Mouse (Mus musculus): ENCODE data around the gene Tapbp.

Gene Tapbp

DNA sequence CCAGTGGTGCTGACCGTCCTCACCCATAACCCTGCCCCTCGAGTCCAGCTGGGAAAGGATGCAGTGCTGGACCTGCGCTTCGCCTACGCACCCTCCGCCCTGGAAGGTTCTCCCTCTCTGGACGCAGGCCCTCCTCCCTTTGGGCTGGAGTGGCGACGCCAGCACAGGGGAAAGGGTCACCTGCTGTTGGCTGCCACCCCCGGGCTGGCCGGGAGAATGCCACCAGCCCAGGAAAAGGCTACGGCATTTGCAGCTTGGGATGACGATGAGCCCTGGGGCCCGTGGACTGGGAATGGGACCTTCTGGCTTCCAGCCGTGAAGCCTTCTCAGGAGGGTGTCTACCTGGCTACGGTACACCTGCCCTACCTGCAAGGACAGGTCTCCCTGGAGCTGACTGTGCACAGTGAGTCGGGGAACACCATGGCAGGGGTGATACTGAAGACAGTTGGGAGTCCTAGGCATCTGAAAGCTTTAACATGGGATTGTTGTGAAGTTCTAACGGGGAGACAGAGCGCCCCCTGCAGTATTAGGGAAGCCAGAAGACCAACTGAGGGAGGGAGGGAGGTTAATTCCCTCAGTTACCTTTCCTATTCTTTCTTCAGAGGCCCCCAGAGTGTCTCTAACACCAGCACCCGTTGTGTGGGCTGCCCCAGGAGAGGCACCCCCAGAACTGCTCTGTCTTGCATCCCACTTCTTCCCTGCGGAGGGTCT lies 9.9 kb downstream of the Tapbp start:
- DNase-seq: peak in 1 of 2 experiments; percentile 19

DNA sequence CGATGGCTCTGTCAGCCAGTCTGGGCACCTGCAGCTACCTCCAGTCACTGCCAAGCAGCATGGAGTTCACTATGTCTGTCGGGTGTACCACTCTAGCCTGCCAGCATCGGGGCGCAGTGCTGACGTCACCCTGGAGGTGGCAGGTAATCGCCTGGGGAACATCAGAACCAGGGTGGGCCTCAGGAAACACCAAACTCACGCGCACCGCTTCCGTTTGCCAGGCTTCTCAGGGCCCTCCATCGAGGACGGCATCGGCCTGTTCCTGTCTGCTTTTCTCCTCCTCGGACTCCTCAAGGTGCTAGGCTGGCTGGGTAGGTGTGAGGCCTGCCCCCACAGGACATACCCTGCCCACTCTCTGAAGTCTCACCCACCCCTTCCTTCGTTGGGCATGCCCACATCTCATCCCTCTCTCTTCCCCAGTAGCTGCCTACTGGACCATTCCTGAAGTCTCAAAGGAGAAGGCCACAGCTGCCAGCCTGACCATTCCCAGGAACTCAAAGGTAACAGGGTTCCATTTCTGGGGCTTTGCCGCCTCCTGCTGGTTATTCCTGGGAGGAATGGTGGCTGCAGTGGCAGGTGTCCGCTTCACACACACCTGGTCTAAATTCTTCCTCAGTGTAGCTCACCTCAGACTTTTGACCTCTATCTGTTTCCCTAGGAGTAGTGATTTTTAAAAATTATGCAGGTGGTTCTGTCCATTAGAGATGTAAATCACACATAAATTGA lies 10.7 kb downstream of the Tapbp start:
- DNase-seq: peak in 1 of 2 experiments; percentile 45

DNA sequence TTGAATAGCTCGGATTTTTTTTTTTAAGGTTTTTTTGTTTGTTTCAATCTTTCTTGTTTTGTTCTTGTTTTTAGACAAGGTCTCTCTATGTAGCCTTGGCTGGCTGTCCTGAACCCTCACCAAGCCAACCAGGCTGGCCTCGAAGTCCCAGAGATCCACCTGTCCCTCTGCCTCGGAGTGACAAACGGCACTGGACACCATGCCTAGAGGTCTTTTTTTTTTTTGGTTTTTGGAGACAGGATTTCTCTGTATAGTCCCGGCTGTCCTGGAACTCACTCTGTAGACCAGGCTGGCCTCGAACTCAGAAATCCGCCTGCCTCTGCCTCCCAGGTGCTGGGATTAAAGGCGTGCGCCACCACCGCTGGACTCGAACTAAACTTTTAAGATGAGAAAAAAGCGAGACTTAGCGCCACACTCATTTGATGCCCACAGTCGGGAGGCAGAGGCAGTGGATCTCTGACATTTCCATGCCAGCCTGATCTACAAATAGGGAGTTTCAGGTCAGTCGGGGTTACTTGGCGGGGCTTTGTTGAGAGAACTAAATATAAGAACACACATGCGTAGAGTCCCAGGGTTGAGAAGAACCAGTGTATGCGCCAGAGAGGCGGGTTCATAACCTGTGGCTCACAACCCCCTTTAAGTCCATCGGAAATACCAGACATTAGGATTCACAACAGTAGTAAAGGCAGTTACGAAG lies 12.7 kb downstream of the Tapbp start:
- peak in 1 of 2 experiments; percentile 7 for DNase-seq

DNA sequence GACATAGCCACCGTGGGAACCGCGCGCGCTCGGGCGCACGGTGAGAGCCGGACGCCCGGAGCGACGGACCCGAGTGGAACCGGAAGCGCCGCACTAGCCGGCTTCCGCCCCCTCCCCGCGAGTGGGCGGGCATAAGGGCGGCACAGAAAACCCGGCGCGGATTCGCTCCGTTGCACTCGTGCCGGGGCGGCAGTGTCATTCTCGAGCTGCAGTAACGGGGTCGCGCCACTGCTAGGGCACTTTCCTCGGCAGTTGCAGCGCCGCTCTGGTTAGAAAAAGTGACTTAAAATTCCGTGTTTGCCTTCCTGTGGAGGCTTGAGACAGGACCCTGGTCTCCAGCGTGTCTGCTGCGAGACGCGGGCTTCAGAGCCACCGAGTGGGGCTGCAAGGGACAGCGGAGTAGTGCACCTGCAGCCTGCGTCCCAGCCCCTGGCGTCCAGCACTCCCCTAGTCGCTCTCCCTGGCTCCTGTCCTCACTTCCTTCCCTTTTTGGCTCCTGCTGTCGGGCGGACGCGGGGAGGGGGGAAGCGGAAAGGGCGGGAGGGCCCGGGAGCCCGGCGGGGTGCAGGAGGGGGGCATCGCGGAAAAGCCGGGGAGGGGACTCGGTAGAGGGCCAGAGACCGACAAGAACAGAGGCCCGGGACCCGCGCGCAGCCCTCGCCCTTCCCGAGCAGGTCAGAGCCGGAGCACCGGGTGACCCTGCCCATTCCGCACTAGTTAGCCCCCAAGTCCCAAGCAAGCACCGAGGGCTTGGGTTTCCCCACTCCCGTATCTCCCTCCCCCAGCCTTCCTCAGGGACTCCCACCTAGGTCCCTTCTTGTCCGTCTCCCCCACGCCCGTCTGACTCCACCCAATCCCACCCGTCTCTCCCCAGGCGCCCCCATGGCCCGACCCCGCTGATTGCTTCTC lies 13.9 kb downstream of the Tapbp start, which contains the start of gene Rgl2:
TSS of gene Rgl2 (plus strand) at position 173 of the 909 bp plus-strand sequence.
- peak; percentile 95 to 96 for DNase-seq

DNA sequence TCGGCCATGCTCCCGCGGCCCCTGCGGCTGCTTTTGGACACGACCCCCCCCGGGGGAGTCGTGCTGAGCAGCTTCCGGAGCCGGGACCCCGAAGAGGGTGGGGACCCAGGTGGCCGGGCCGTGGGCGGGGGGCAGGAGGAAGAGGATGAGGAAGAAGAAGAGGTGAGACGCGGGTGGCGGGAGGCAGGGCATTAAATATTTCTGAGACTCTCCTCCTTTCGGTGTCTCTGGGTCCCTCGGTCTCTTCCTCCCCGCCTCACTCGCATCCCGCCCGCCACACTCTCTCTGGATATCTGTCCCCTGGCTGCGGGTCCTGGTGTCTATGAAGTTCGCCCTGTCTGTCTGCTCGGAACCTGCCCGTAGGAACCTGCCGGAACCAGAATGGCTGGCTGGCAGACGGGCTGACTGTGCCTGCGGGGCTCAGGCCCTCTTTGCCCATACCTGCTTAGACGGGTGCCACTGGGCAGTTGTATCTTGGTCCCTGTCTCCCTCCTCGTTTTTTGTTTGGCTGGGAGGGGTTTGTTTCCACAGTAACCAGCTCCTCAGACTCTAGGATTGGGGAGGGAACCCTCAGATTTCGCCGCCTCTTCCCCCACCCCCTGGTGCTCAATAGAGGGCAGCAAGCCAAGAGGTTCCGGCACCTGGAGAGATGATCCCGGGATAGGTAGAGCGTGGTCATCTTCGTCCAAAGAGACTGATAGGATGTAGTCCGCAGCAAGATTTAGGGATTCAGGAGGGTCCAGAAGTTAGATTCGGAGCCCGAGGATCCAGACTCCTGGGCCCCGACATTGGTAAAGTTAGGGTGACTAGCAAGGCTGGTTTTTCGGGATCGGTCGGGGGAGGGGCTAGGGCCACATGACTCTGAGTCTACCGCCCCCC lies 14.8 kb downstream of the Tapbp start:
- peak; percentile 76 to 87 for DNase-seq

DNA sequence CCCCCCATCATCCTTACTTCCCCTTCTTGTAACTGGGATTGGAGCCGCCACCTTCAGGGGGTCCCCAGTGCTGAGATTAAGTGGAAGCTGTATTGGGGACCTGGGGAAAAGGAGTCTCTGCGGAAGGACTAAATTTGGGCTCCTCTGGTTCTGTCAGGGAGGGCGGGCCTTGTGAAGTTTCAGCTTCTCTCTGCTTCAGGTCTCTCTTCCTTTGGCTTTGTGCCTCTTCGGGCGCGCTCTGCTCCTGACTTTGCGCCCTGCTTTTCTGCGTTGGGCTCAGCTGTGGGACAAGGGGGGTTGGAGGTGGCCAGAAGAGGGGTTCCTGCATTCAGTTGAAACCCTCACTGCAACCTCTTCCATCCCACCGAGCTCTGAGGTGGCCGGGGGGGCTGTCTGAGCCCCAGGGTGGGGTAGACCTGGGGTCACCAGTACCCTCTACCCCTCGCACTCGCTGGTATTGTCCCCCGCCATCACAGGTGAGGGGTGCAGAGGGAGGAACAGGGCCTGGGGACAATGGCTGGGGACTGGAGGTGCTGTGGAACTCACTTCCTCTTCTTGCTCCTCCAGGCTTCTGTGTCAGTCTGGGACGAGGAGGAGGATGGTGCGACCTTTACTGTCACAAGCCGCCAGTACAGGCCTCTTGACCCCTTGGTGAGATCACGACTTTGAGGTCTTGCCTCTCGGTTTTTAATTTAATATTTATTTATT lies 15.6 kb downstream of the Tapbp start:
- peak in 1 of 2 experiments; percentile 53 for DNase-seq

DNA sequence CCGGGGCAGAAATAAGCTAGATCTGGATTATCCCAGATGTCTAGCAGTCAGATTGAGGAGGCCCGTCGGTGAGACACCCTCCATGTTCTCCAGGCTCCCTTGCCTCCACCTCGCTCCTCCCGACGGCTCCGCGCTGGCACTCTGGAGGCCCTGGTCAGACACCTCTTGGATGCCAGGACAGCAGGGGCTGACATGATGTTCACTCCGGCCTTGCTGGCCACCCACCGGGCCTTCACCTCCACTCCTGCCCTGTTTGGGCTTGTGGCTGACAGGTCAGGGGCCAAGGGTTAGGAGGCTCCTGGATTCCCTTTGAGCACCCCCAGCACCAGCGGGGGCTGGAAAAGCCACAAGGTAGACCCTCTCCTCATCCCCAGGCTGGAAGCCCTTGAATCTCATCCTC lies 16.2 kb downstream of the Tapbp start:
- peak in 1 of 2 experiments; percentile 20 for DNase-seq

DNA sequence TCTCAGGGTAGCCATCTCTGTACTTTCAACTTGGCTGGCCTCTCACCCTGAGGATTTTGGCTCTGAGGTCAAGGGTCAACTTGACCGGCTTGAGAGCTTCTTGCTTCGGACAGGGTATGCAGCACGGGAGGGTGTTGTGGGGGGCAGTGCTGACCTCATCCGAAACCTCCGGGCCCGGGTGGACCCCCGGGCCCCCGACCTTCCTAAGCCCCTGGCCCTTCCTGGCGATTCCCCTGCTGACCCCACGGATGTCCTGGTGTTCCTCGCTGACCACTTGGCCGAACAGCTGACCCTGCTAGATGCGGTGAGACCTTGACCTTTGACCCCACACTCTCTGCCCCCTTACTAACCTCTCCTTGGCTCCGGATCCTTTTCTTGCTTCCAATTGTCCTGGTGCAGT lies 16.7 kb downstream of the Tapbp start:
- peak in 1 of 2 experiments; percentile 22 for DNase-seq

DNA sequence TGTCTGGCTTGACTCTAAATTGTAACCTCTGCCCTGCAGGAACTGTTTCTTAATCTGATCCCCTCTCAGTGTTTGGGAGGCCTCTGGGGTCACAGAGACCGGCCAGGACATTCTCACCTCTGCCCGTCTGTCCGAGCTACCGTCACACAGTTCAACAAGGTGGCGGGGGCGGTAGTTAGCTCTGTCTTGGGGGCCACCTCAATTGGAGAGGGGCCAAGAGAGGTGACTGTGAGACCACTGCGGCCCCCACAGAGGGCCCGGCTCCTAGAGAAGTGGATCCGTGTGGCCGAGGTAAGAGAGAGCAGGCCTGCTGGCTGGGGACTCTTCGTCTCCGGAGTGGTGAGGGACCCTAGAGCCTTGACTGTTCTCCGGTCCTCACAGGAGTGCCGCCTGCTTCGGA lies 17.3 kb downstream of the Tapbp start:
- peak in 1 of 2 experiments; percentile 9 for DNase-seq

DNA sequence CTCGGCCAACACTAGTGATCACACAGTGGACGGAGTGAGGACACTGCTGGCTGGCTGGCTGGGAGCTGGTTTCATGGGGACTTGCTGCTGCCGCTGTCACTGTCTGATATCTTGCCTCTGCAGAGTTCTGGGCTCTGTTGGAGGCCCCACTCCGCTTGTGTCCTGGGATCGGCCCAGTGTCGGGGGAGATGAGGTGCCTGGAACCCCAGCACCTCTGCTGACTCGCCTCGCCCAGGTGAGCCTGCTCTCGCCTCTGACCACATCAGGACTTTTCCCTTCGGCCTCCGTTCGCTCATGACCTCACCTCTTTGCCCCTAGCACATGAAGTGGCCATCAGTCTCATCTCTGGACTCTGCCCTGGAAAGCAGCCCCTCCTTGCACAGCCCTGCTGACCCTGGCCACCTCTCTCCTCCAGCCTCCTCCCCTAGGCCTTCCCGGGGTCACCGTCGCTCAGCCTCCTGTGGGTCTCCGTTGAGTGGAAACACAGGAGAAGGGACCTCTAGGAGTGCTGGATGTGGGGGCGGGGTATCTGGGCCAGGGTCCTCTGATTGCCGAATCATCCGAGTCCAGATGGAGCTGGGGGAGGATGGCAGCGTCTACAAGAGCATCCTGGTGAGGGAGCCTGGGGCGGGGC lies 19.8 kb downstream of the Tapbp start:
- DNase-seq: peak in 1 of 2 experiments; percentile 11

DNA sequence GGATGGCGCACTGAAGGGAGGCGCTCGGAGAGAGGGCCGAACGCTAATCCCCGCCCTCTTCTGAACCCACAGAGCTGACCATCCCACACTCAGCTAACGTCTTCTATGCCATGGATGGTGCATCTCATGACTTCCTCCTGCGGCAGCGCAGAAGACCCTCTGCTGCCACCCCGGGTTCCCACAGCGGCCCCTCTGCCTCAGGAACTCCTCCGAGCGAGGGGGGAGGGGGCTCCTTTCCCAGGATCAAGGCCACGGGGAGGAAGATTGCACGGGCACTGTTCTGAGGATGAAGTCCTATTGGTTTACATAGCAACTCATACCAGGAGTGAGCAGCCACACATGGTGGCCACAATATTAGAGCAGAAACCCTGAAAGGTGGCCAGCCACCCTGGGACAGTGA lies 21.3 kb downstream of the Tapbp start:
- DNase-seq: peak in 1 of 2 experiments; percentile 16

DNA sequence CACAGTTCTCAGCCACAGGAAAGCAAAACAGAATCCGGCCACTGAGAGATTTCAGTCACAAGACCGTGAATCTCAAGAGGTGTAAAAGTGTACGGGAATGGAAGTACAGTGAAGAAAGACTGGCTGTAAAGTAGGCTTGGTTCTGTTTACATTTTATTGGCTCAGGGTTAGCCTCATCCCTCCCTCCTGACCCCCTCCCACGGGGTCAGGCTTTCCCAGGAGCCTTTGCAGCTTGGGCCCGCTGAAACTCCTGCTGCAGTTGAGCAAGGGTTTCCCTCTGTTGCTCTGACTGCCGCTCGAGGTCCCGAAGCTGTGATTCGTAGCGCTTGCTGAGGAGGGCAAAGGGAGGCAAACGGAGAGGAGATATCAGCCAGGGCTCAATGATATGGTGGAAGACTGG lies 23.1 kb downstream of the Tapbp start:
- no peak for DNase-seq

DNA sequence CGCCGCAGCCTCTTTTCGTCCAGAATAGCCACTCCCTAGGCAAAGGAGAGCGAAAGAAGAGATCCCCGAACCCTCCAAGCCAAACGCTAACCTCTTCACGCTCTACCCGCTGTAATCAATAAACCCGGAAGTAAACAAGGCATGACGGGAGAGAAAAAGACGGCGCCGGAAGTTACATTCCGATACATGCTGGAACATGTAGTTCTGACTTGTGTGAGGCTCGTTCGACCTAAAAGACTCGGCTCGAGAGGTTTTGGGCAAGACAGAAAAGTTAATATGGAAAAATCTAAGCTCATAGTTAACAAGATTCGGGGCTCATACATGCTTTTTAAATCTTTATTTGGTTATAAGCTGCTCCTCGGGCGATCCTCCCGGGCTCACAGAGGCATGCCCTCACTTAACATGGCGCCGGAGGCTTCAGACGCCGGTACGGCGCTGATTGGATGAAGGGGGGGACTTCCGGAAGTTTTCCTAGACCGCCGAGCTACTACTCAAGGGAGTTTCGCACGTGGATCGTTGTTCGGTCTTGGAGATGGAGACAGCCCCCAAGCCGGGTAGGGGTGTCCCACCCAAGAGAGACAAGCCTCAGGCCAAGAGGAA lies 24.6 kb downstream of the Tapbp start, which contains the start of the genes Pfdn6 and Wdr46:
TSS of gene Pfdn6 (minus strand) at position 138 of the 600 bp plus-strand sequence.
TSS of gene Wdr46 (plus strand) at position 455 of the 600 bp plus-strand sequence.
- DNase-seq: peak; percentile 82 to 84

DNA sequence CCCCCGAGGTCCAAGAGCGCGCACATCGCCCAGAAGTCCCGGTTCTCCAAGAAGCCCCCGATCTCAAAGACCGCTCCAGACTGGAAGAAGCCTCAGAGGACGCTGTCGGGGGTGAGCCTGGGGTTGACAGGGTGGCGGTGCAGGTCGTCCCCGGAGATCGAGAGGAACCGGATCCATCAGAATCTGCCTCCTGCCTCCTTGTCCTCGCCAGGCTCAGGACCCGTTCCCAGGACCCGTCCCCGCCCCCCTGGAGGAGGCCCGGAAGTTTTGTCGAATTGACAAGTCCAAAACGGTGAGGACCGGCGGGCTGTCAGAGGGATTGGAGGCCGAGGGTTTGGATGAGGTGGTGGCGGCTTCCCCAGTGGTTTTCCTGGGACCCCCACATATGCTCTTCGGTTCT lies 25.3 kb downstream of the Tapbp start:
- DNase-seq: peak in 1 of 2 experiments; percentile 52

DNA sequence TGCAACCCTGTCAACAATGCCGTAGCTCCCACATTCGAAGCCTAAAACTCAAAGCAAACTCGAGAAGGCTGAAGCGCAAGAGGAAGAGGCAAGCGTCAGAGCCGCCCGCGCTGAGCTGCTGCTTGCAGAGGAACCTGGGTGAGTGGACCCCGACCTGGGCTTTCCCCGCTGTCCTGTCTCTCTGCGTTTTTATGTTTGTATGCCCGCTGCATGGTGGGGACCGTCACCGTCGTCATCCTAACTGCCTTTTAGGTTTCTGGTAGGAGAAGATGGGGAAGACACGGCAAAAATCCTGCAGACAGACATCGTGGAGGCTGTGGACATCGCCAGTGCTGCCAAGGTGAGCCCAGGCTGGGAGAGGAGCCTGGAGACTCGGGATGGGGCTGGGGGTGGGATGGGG lies 25.7 kb downstream of the Tapbp start:
- no peak for DNase-seq

DNA sequence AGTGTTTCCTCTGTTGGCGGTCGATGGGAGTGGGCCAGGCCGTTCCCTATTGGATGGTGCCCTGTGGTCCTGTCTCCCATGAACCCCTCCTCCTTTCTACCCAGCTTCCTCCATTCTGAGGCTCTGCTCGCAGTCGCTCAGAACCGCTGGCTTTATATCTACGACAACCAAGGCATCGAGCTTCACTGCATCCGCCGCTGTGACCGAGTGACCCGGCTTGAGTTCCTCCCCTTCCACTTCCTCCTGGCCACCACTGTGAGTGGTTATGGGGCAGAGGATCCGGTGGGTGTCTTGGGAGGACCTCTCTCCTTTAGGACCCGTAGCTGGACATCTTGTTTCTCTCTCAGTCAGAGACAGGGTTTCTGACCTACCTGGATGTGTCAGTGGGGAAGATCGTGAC lies 27.8 kb downstream of the Tapbp start:
- no peak for DNase-seq

DNA sequence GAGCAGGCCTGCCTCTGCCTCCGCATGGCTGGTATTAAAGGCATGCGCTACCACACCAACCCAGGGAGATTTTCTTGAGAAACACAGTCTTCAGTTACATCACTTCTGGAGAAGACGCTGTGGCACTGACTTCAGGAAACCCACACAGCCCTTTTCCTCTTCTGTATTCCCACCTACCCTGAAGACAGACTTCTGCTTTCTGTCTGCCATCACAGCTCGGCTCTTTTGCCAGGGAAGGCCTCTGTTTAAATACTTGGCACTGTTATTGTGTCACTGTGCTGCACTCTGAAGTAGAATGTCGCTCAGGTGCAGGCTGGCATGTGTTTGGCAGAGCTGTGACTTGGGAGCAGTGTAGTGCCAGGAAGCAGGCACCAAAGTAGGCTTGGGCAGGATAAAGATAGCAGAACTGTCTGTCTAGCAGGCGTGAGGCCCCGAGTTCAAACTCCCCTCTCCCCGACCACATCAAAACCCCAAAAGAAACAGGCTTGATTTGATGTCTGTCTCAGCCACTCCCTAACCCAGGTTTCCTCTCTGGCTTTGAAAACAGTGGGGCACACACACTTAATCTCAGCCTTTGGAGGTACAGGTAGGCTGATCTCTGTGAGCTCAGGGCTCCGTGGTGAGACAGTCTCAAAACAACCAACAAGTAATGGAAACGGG lies 31.9 kb downstream of the Tapbp start:
- DNase-seq: peak; percentile 46 to 63

DNA sequence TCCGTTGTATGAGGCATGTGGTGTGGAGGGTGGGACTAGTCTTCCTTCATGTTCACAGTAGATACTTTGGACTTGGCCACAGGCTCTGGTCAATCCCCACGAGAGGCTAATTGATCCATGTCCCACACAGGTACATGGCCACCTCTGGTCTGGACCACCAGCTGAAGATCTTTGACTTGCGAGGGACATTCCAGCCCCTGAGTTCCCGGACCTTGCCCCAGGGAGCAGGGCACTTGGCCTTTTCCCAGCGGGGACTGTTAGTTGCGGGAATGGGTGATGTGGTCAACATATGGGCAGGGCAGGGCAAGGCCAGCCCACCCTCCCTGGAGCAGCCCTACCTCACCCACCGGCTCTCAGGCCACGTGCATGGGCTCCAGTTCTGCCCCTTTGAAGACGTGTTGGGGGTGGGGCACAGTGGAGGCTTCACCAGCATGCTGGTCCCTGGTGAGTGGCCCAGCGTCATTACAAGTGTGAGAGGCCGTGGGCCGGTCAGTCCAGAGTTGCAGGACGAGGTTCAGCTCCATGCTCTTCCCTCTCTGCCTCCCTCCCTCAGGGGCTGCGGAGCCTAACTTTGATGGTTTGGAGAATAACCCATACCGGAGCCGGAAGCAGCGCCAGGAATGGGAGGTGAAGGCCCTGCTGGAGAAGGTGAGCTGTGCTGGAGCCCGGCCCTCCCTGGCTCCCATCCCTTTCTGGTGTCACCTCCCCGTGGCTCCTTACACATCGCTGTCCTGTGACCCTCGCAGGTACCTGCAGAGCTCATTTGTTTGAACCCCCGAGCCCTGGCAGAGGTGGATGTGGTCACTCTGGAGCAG lies 32.6 kb downstream of the Tapbp start:
- peak in 1 of 2 experiments; percentile 44 for DNase-seq

Data from thymus, postnatal 36 days (tissue).